Mouse (Mus musculus): ENCODE data around the gene Nck1.

The Nck1 gene

GRCm38 (mm10) chr9:100470936-100471604 lies 74.9 kb downstream of the Nck1 start:
- DNase-seq (ENCODE audit: low read depth, low spot score), result no peak

DNA sequence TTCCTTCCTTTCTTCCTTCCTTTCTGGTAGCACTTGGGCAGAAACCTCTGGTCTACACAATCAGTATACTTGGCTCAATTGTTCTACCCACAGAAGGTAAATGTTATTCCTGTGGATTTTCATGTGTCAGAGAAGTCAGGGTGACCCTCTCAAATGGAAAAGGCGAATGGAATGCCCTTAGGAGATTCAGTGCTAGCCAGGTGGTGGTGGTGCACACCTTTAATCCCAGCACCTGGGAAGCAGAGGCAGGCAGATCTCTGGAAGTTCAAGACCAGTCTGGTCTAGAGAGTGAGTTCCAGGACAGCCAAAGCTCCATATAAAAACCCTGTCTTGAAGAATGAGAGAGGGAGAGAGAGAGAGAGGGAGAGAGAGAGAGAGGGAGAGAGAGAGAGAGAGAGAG lies 75.7 kb downstream of the Nck1 start:
- no peak for DNase-seq (ENCODE audit: low read depth, low spot score)

DNA sequence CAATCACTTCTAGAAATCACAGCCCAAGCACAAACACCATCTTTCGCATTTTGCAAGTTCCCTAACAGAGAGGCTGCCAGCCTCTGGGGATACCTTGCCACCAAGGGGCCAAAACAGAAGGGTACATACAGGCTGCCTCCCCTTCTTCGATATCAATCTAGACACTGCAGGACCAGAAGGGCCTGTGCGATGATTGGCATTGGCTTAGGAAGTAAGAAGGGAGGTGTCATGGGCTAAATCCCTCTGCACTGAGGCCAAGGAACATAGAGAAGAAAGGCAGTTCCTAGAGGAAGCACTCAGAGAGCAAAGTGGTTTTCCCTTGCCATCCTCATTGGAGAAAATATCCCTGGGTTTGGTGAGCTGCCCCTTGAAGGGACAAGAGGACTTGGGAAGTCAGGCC lies 76.3 kb downstream of the Nck1 start:
- DNase-seq (ENCODE audit: low read depth, low spot score), result no peak

GRCm38 (mm10) chr9:100468151-100468550 lies 77.8 kb downstream of the Nck1 start:
- DNase-seq (ENCODE audit: low read depth, low spot score), result no peak

- no peak for DNase-seq (ENCODE audit: low read depth, low spot score)
Observed at GRCm38 (mm10) chr9:100467653-100468052, 78.3 kb downstream of the Nck1 start.

DNA sequence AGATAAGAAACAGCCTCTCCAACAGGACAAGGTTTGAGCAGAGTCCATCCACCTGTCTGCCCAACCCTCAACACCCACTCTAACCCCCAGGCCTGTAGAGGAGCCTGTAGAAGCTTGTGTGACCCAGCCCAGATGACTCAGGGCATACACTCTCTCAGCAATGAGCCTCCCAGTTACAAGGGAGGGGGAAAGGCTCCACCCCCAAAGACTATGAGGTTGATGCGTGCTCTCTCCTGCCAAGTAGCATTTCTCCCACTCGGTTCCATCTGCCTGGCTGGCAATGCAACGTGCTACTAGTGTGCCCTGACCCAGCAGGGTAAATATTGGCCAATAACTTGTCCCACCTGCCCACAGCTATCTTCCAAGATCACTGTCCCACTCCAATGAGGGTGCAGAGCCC lies 79.2 kb downstream of the Nck1 start:
- no peak for DNase-seq (ENCODE audit: low read depth, low spot score)

DNA sequence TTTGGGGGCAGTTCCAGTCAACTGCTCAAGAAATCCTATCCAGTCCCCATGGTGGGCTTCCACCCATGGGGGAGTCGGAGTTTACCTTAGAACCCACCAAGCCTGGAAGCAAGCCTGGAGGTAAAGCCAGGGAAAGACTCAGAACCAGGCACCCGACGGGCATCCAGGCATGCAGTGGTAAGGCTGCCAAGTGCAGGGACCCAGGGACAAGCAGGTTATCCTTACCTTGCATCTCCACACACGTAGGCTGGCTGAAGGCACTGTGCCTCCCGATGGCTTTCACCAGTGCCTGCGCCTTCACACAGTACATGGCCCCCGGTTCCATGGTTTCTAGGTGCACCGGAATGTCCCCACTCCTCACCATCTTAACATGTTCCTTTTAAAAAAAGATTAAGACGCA lies 79.9 kb downstream of the Nck1 start:
- DNase-seq (ENCODE audit: low read depth, low spot score), result no peak

DNA sequence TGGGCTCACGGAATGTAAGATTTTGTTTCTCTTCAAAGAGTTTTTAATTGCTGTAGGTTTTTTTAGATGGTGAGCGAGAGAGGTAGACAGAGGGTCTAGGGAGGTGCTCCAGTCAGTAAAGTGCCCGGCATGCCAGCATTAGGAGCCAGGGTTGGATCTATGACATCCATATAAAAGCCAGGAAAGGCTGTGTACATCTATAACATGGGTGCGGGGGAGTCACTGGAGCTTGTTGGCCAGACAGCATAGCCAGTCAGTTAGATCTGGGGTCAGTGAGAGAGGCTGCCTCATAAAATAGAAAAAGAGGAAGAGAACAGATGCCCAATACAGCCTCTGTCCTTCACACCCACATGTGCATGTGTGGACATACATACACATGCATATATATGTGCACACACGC lies 80.6 kb downstream of the Nck1 start:
- DNase-seq (ENCODE audit: low read depth, low spot score), result no peak

DNA sequence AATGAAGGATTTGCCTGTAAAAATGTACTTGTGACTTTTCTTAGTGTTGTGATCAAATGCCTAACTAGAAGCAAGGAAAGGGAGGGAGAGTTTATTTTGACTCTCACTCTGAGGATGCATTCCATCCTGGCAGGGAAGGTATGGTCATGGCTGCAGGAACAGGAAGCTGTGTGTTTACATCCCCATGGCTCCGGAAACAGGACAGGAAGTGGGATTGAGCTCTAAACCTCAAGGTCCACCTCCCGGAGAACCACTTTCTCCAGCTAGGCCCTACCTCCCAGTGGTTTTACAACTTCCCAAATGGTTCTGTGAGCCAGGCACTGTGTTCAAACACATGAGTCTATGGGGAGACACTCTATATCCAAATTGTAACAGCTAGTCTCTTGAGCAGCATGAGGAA lies 82.2 kb downstream of the Nck1 start:
- DNase-seq (ENCODE audit: low read depth, low spot score), result no peak

DNA sequence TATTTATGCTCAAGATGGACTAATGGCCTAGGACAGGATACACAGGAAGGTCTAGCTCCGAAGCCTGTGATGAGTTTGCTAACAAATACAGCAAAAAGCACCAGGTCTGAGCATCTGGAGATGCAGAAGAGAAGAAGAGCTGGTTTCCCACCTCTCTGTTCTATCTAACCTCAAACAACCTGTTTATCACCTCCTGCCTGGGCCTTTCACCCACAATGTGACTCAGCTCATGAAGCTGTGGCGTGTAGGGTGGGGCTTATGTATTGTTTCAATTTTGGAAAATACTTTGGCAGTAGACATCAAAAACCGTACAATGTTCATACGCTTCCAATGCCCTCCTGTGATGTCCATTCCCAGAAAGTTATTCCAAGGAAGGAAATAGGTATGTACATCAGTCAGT lies 83.8 kb downstream of the Nck1 start:
- no peak for DNase-seq (ENCODE audit: low read depth, low spot score)

DNA sequence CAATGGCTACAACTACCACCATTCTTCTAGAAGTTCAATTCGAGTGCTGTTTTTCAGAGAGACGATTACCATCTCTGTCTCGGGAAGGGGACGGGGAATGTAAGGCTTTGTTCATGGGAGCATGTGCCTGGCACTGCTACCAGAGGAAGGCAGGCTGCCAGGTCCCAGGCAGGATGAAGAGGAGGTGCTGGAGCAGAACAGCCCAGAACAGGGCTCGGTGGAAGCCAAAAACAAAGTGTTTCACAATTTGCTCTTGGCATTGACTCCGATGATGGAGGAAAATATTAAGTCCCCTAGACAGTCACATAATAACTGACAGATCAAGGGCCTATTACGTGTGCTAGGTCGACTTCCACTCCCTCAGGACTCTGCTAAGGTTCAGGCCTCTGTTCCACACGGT lies 84.3 kb downstream of the Nck1 start:
- DNase-seq (ENCODE audit: low read depth, low spot score), result no peak

- no peak for DNase-seq (ENCODE audit: low read depth, low spot score)
Observed at GRCm38 (mm10) chr9:100460203-100460602, 85.7 kb downstream of the Nck1 start.

DNA sequence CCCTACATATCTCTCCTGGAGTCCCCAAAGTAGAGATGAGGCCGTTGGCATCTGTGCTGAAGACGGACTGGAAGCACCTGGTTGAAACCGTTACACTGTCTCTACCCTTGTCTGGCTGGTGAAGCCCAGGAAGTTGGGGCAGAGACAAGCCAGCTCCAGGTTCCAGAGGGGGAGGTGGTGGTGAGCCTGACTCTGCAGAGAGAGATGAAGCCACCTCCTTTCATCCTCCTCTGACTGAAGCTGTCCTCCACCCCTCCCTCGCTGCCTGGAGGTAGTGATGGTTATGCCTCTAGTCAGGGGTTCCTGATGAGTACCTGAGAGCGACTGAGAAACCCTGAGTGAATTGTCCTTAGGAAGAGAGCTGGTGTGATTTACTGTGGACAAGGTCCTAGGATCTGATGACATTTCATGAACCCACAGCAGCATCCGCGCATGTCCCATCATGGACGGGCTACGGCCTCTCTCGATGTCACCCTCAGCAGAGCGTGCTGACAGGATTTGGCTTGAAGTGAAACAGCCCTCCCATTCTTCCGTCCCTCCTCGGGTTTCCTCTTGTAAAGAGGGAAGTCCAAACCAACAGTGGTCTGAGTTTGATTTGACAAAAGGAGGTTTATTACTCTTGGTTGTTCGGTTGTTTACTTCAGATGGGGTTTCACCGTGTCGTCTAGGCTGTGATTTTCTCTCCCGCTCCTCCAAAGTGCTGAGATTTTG lies 87.8 kb downstream of the Nck1 start:
- no peak for DNase-seq (ENCODE audit: low read depth, low spot score)

- DNase-seq (ENCODE audit: low read depth, low spot score), result peak; percentile 15
Observed at GRCm38 (mm10) chr9:100454664-100454993, 91.3 kb downstream of the Nck1 start.

- DNase-seq (ENCODE audit: low read depth, low spot score), result peak; percentile 75
Observed at GRCm38 (mm10) chr9:100453944-100454663, 91.8 kb downstream of the Nck1 start.

DNA sequence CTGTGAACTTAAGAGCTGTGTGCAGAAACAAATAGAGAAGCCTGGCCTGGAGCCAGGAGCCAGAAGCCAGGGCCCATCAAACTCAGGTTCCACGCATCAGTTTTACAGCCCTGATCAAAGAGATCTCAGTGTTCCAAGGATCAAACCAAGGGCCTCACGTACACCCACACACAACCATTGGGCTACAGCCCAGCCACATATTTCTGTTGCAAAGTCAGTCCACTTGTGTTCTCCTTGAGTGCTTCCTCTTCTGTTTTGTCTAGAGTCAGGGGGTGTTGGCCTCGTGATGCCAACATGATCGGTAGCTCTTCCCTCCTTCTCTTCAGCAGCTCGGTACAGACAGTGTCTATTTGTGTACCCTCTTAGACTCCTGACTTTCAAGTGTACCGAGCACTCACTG lies 93.5 kb downstream of the Nck1 start:
- DNase-seq (ENCODE audit: low read depth, low spot score), result no peak

DNA sequence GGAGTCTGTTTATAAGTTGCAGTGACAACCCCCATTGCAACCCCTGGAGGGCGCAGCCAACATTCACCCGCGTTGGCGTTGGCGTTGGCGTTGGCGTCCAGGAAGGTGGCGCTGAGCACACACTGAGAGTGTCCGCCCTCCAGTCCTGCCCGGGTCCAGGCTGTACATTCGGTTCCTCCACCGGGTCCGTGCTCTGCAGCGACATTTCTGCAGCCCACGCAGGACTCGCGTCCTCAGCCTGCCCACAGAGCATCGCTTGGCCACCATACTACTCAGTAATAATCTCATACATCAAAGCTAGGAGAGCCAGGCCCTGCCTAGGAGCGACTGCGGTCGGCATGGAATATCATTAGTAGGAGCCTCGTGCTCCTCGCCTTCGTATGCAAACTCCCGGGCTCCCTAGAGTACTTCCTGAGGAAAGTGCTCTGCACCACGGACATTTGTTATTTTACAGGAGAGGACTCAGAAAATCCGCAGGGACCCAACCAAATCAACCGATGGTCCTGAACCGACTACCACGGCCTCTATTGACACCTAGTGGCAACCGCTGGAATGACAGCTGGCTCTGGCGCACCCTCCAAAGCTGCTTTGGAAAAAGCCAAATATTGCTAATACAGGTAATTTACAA lies 99.8 kb downstream of the Nck1 start:
- DNase-seq (ENCODE audit: low read depth, low spot score), result peak; percentile 78

All from ES-CJ7 (cell line).